Mouse (Mus musculus): Measurements from ENCODE around the gene Bhlhe40. TPM values are rescaled to one million over a fixed set of nuclear protein-coding genes. Genes with fewer than 3 reads are reported as not detected.

The Bhlhe40 gene
- polyA plus RNA-seq, 1 experiment from 2014 or later, result 23.8 TPM

- TF ChIP-seq CTCF (IDR thresholded peaks at IDR 0.05; ENCODE audit: low read depth), result no peak
- H3K9me3 ChIP-seq (replicated peaks; ENCODE audit: low read length), result no peaks in the 10 kb centered on the region
- no peak overlapping the region for H3K27ac ChIP-seq
- H3K36me3 ChIP-seq (ENCODE audit: insufficient read depth, low read length), result peaks cover 15% of the 10 kb centered on the region; the same call in 1 of the 2 replicates
- no peak overlapping the region for H3K4me2 ChIP-seq (ENCODE audit: low read length)
- ATAC-seq (replicated peaks; ENCODE audit: low FRiP score, low read depth), result no peak
- H3K9ac ChIP-seq (ENCODE audit: low read depth, low read length), result no peak overlapping the region
- no peak for DNase-seq (ENCODE audit: low spot score)
- no peaks in the 10 kb centered on the region for H3K27me3 ChIP-seq (ENCODE audit: insufficient read depth, low read length)
- WGBS, result 87% methylated on average over 12 of the region's 12 CpGs
- no peak overlapping the region for H3K4me3 ChIP-seq (replicated peaks; ENCODE audit: low read depth, low read length)
- H3K4me1 ChIP-seq (replicated peaks; ENCODE audit: insufficient read depth, low read length), result peaks cover 12% of the 10 kb centered on the region; the same call in 1 of the 2 replicates
These were observed 6.4 kb downstream of the Bhlhe40 start for GRCm38 (mm10) chr6:108666648-108667488.

DNA sequence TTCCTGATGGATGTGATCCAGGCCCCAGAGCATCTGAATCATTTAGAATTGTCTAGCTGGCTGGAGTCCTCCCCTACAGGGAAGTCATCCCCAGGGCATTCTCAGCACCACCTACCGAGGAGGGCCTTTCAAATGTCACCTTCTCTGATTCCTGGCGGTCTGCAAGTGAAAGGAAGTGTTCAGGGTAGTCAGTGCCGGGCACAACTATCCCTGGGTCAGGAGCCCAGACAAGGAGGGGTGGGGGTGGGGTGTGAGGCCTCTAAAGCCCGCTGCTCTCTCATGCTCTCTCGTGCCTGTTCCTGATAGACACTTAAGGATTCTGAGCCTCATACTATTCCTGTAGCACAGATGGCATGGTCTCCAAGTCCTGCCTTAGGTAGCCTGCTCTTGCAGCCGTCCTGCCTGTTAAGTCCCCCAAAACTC is 7.2 kb downstream of the Bhlhe40 start:
- Histone ChIP-seq H3K36me3 (ENCODE audit: insufficient read depth, low read length) (peaks cover 15% of the 10 kb centered on the region; the same call in 1 of the 2 replicates), H3K9ac (ENCODE audit: low read depth, low read length) (no peak overlapping the region), H3K27me3 (ENCODE audit: insufficient read depth, low read length) (no peaks in the 10 kb centered on the region), H3K27ac (no peak overlapping the region), H3K4me1 (replicated peaks; ENCODE audit: insufficient read depth, low read length) (peaks cover 6% of the 10 kb centered on the region; the same call in 1 of the 2 replicates), H3K9me3 (replicated peaks; ENCODE audit: low read length) (no peaks in the 10 kb centered on the region), H3K4me2 (ENCODE audit: low read length) (no peak overlapping the region; the same call in 1 of the 2 replicates), H3K4me3 (replicated peaks; ENCODE audit: low read depth, low read length) (no peak overlapping the region)
- DNase-seq (ENCODE audit: low spot score), result no peak
- TF ChIP-seq CTCF (IDR thresholded peaks at IDR 0.05; ENCODE audit: low read depth), result no peak
- WGBS, result 44% methylated on average over 6 of the region's 6 CpGs
- 0 out of 2 replicates have a peak, but pooled peaks have one; percentile 4 for ATAC-seq (replicated peaks; ENCODE audit: low FRiP score, low read depth)

- Histone ChIP-seq H3K27ac (peak overlapping the region; percentile 3; the same call in 1 of the 2 replicates), H3K27me3 (ENCODE audit: insufficient read depth, low read length) (no peaks in the 10 kb centered on the region), H3K9ac (ENCODE audit: low read depth, low read length) (peak overlapping the region; percentile 13; the same call in 1 of the 2 replicates), H3K36me3 (ENCODE audit: insufficient read depth, low read length) (peaks cover 15% of the 10 kb centered on the region; the same call in 1 of the 2 replicates), H3K4me1 (replicated peaks; ENCODE audit: insufficient read depth, low read length) (peaks cover 4% of the 10 kb centered on the region; the same call in 1 of the 2 replicates), H3K4me2 (ENCODE audit: low read length) (peak overlapping the region; percentile 49), H3K9me3 (replicated peaks; ENCODE audit: low read length) (no peaks in the 10 kb centered on the region), H3K4me3 (replicated peaks; ENCODE audit: low read depth, low read length) (0 out of 2 replicates have a peak overlapping the region, but pooled peaks have one; percentile 9)
- peak; percentile 89 for ATAC-seq (replicated peaks; ENCODE audit: low FRiP score, low read depth)
- TF ChIP-seq CTCF (IDR thresholded peaks at IDR 0.05; ENCODE audit: low read depth), result no peak
- peak; percentile 86 for DNase-seq (ENCODE audit: low spot score)
- WGBS, result under 1% methylated on average over 30 of the region's 30 CpGs
These were observed 7.9 kb downstream of the Bhlhe40 start for GRCm38 (mm10) chr6:108668321-108668786.

- 91% methylated on average over 3 of the region's 3 CpGs for WGBS
- no peak for TF ChIP-seq CTCF (IDR thresholded peaks at IDR 0.05; ENCODE audit: low read depth)
- no peak for DNase-seq (ENCODE audit: low spot score)
These were observed 9.8 kb downstream of the Bhlhe40 start for GRCm38 (mm10) chr6:108670276-108670675.

GRCm38 (mm10) chr6:108670821-108671220 is 10.4 kb downstream of the Bhlhe40 start:
- WGBS, result 66% methylated on average over 3 of the region's 3 CpGs
- DNase-seq (ENCODE audit: low spot score), result no peak
- Histone ChIP-seq H3K9ac (ENCODE audit: low read depth, low read length) (no peak overlapping the region), H3K4me2 (ENCODE audit: low read length) (no peak overlapping the region), H3K27ac (no peak overlapping the region), H3K27me3 (ENCODE audit: insufficient read depth, low read length) (no peaks in the 10 kb centered on the region), H3K4me1 (replicated peaks; ENCODE audit: insufficient read depth, low read length) (no peaks in the 10 kb centered on the region; the same call in 1 of the 2 replicates), H3K36me3 (ENCODE audit: insufficient read depth, low read length) (no peaks in the 10 kb centered on the region), H3K4me3 (replicated peaks; ENCODE audit: low read depth, low read length) (no peak overlapping the region), H3K9me3 (replicated peaks; ENCODE audit: low read length) (no peaks in the 10 kb centered on the region)
- no peak for TF ChIP-seq CTCF (IDR thresholded peaks at IDR 0.05; ENCODE audit: low read depth)
- ATAC-seq (replicated peaks; ENCODE audit: low FRiP score, low read depth), result no peak

More at GRCm38 (mm10) chr6:108670276-108670675, 9.8 kb downstream of the Bhlhe40 start:
- Histone ChIP-seq H3K9me3 (replicated peaks; ENCODE audit: low read length) (no peaks in the 10 kb centered on the region), H3K27me3 (ENCODE audit: insufficient read depth, low read length) (no peaks in the 10 kb centered on the region), H3K27ac (no peak overlapping the region), H3K9ac (ENCODE audit: low read depth, low read length) (no peak overlapping the region), H3K4me2 (ENCODE audit: low read length) (no peak overlapping the region), H3K36me3 (ENCODE audit: insufficient read depth, low read length) (peaks cover 4% of the 10 kb centered on the region; the same call in 1 of the 2 replicates), H3K4me3 (replicated peaks; ENCODE audit: low read depth, low read length) (no peak overlapping the region), H3K4me1 (replicated peaks; ENCODE audit: insufficient read depth, low read length) (no peaks in the 10 kb centered on the region; the same call in 1 of the 2 replicates)
- no peak for ATAC-seq (replicated peaks; ENCODE audit: low FRiP score, low read depth)

DNA sequence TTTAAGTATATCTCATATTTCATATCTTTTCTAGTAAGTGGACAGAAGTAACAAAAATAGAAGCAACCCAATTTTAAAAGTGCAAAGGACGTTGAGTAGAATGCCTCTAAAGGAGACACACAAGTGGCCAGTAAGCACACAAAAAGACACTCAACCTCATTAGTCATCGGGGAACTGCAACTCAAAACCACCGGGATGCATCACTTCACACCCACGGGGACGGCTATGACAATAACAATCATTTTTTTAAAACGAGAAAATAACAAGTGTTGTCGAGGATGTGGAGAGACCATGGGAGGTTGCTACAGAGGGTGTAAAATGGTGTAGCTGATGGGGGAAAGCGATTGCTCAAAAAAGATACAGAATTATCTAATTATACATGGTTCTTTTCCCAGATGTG is 11.7 kb downstream of the Bhlhe40 start:
- no peaks in the 10 kb centered on the region for H3K27me3 ChIP-seq (ENCODE audit: insufficient read depth, low read length)
- TF ChIP-seq CTCF (IDR thresholded peaks at IDR 0.05; ENCODE audit: low read depth), result no peak
- DNase-seq (ENCODE audit: low spot score) (no peak), ATAC-seq (replicated peaks; ENCODE audit: low FRiP score, low read depth) (no peak)
- H3K36me3 ChIP-seq (ENCODE audit: insufficient read depth, low read length), result no peaks in the 10 kb centered on the region
- no peaks in the 10 kb centered on the region; the same call in 1 of the 2 replicates for H3K4me1 ChIP-seq (replicated peaks; ENCODE audit: insufficient read depth, low read length)
- no peak overlapping the region for H3K4me3 ChIP-seq (replicated peaks; ENCODE audit: low read depth, low read length)
- H3K9me3 ChIP-seq (replicated peaks; ENCODE audit: low read length), result no peaks in the 10 kb centered on the region
- 71% methylated on average over 8 of the region's 8 CpGs for WGBS
- H3K4me2 ChIP-seq (ENCODE audit: low read length), result no peak overlapping the region
- no peak overlapping the region for H3K27ac ChIP-seq
- no peak overlapping the region for H3K9ac ChIP-seq (ENCODE audit: low read depth, low read length)

All from kidney, postnatal 0 days (tissue).